Mouse (Mus musculus) layer of hippocampus, adult 18-20 months (tissue): ENCODE measurements around the gene Abcg1. TPM values are rescaled to one million over a fixed set of nuclear protein-coding genes. Genes with fewer than 3 reads are reported as not detected.

ENCODE experiments used
- DNase-seq, 2 experiments: peaks; one replicate each; pipeline ENCODE4 v3.0.0; 2022; ENCODE audit warnings: low spot score in 2 of 2
- total RNA-seq, 2 experiments: library from RNA; stranded (reverse); gene quantifications; 2 replicates each; pipeline ENCODE4 v1.2.3; 2021

Abcg1 gene
- total RNA-seq, 2 experiments from 2014 or later, result 84.0 to 84.6 TPM

GRCm38 (mm10) chr17:31039626-31040025 lies 17.8 kb upstream of the Abcg1 start:
- DNase-seq, result no peak

GRCm38 (mm10) chr17:31040421-31040820 lies 17.1 kb upstream of the Abcg1 start:
- DNase-seq, result no peak

- DNase-seq, result no peak
Measured at GRCm38 (mm10) chr17:31042751-31043150, 14.7 kb upstream of the Abcg1 start.

- peak in 1 of 2 experiments; percentile 50 for DNase-seq
Measured at GRCm38 (mm10) chr17:31057891-31058744, 643 bp downstream of the Abcg1 start.

GRCm38 (mm10) chr17:31058745-31059085 lies 1.2 kb downstream of the Abcg1 start:
- DNase-seq, result peak; percentile 74 to 90

- no peak for DNase-seq
Measured at GRCm38 (mm10) chr17:31060196-31060587, 2.7 kb downstream of the Abcg1 start.

- no peak for DNase-seq
Measured at GRCm38 (mm10) chr17:31060588-31061345, 3.3 kb downstream of the Abcg1 start.

GRCm38 (mm10) chr17:31061346-31062095 lies 4.0 kb downstream of the Abcg1 start:
- DNase-seq, result no peak

GRCm38 (mm10) chr17:31066058-31066457 lies 8.6 kb downstream of the Abcg1 start:
- DNase-seq, result no peak

GRCm38 (mm10) chr17:31067051-31067450 lies 9.6 kb downstream of the Abcg1 start:
- DNase-seq, result peak in 1 of 2 experiments; percentile 61

- DNase-seq, result no peak
Measured at GRCm38 (mm10) chr17:31069121-31069520, 11.6 kb downstream of the Abcg1 start.

- no peak for DNase-seq
Measured at GRCm38 (mm10) chr17:31069845-31070244, 12.4 kb downstream of the Abcg1 start.

- no peak for DNase-seq
Measured at GRCm38 (mm10) chr17:31070403-31071185, 13.1 kb downstream of the Abcg1 start.

- DNase-seq, result no peak
Measured at GRCm38 (mm10) chr17:31071421-31072301, 14.2 kb downstream of the Abcg1 start.

- DNase-seq, result no peak
Measured at GRCm38 (mm10) chr17:31072872-31073271, 15.4 kb downstream of the Abcg1 start.

- DNase-seq, result peak; percentile 54 to 69
Measured at GRCm38 (mm10) chr17:31073273-31074052, 16.0 kb downstream of the Abcg1 start.

GRCm38 (mm10) chr17:31074053-31074590 lies 16.6 kb downstream of the Abcg1 start:
- no peak for DNase-seq

- DNase-seq, result no peak
Measured at GRCm38 (mm10) chr17:31074666-31075065, 17.2 kb downstream of the Abcg1 start.

- DNase-seq, result no peak
Measured at GRCm38 (mm10) chr17:31075471-31075870, 18.0 kb downstream of the Abcg1 start.
